Mouse (Mus musculus) hindbrain, embryonic 11.5 days (tissue): ENCODE results near the gene Ntrk3. TPM values are rescaled to one million over a fixed set of nuclear protein-coding genes. Genes with fewer than 3 reads are reported as not detected.

ENCODE experiments used
- ATAC-seq: fragments of 200-750 bp; cut with Nextera tagmentation; 2 replicates; pipeline ENCODE4 v1.8.0; 2017; ENCODE audit warnings: mild to moderate bottlenecking, moderate TSS enrichment, moderate library complexity; ENCODE audit not compliant: low FRiP score
- DNase-seq: peaks from one replicate; pipeline ENCODE4 v3.0.0-alpha.2; 2015; ENCODE audit warnings: low spot score
- H3K27ac ChIP-seq: fragments of 300-500 bp; sonication (generic); 2 replicates; pipeline ENCODE4 v1.5.1; 2014; ENCODE audit warnings: mild to moderate bottlenecking, low read depth, low read length
- H3K27me3 ChIP-seq: fragments of 300-500 bp; sonication (generic); 2 replicates; pipeline ENCODE4 v1.6.1; 2014; ENCODE audit warnings: mild to moderate bottlenecking, low read length, moderate library complexity, mixed read lengths; ENCODE audit not compliant: control insufficient read depth, insufficient read depth
- H3K36me3 ChIP-seq: fragments of 300-500 bp; sonication (generic); 2 replicates; pipeline ENCODE4 v1.6.1; 2014; ENCODE audit warnings: mild to moderate bottlenecking, low read length, moderate library complexity, mixed read lengths; ENCODE audit not compliant: control insufficient read depth, insufficient read depth
- H3K4me1 ChIP-seq: fragments of 300-500 bp; sonication (generic); replicated peaks from 2 replicates; pipeline ENCODE4 v1.6.1; 2014; ENCODE audit warnings: low read length, mixed read lengths; ENCODE audit not compliant: control insufficient read depth, insufficient read depth
- H3K4me2 ChIP-seq: fragments of 300-500 bp; sonication (generic); replicated peaks from 2 replicates; pipeline ENCODE4 v1.6.1; 2014; ENCODE audit warnings: mild to moderate bottlenecking, low read depth, low read length
- H3K4me3 ChIP-seq: fragments of 300-500 bp; sonication (generic); 2 replicates; pipeline ENCODE4 v1.5.1; 2014; ENCODE audit warnings: low read depth, low read length
- H3K9ac ChIP-seq: fragments of 300-500 bp; sonication (generic); 2 replicates; pipeline ENCODE4 v1.6.1; 2014; ENCODE audit warnings: low read depth, low read length
- H3K9me3 ChIP-seq: fragments of 300-500 bp; sonication (generic); 2 replicates; pipeline ENCODE4 v1.6.1; 2016; ENCODE audit warnings: low read length; ENCODE audit not compliant: control insufficient read depth
- WGBS: fragments of 180-500 bp; shearing (Covaris S2); extraction: QIAGEN DNeasy Blood & Tissue Kit; methylation state at CpG from one replicate; pipeline ENCODE4 v1.1.7; 2014; 5-methylcytosine and 5-hydroxymethylcytosine counted together
- polyA plus RNA-seq: library from polyadenylated mRNA; unstranded; fragments of >200 nt; fragmentation: Nextera tagmentation; extraction: Ambion mirVana; gene quantifications from 2 replicates; pipeline ENCODE4 v1.2.1, GENCODE M21; 2014

Gene Ntrk3
- polyA plus RNA-seq, 1 experiment from 2014 or later: 8.0 TPM

DNA sequence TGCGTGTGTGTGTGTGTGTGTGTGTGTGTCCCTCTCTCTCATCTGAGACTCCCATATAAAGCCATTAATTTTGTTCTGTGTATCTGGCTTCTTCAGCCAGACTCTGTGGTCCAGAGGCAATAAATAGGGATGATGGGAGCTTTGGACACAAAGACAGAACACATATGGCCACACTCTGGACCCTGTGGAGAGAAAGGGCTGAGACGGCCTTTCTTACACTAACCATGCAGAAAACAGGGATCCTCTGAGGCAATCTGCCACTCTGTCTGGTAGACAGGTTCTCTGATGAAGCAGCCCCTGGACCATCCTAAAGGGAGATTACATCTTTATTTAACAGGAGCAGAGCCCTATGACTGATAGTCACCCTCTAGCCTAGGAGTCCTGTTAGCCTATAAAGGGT lies 253.5 kb downstream of the Ntrk3 start:
- no peaks in the 10 kb centered on the region for H3K27me3 ChIP-seq
- H3K9me3 ChIP-seq: no peaks in the 10 kb centered on the region
- H3K4me1 ChIP-seq: no peaks in the 10 kb centered on the region
- no peaks in the 10 kb centered on the region for H3K36me3 ChIP-seq
- H3K4me3 ChIP-seq: no peak overlapping the region
- no peak overlapping the region for H3K9ac ChIP-seq
- DNase-seq (no peak), ATAC-seq (no peak)
- H3K27ac ChIP-seq: no peak overlapping the region
- 88% methylated on average over 2 of the region's 2 CpGs for WGBS
- no peak overlapping the region for H3K4me2 ChIP-seq

DNA sequence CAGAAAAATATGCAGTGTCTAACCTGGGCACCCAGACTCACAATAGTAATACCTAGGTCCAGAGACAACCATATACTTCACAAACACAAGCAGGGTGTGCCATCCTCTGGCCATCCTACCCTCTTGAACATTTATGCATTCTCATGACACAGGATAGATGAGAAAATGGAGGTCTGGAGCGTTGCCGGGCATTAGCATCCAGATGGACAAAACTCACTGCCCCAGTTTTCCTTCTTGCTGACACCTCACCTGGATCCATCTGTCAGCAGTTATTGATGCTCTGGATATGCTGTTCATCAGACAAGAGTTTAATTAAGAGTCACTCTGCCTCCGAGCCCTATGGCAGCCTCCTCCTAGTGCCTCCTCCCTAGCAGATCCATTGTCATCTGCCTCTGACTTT lies 254.1 kb downstream of the Ntrk3 start:
- Histone ChIP-seq H3K9ac (no peak overlapping the region), H3K27me3 (no peaks in the 10 kb centered on the region), H3K4me1 (no peaks in the 10 kb centered on the region), H3K36me3 (no peaks in the 10 kb centered on the region), H3K27ac (no peak overlapping the region), H3K4me3 (no peak overlapping the region), H3K4me2 (no peak overlapping the region), H3K9me3 (no peaks in the 10 kb centered on the region)
- DNase-seq: no peak
- ATAC-seq: no peak
- WGBS: 87% methylated on average over 3 of the region's 3 CpGs

GRCm38 (mm10) chr7:78483061-78483460 lies 254.8 kb downstream of the Ntrk3 start:
- Histone ChIP-seq H3K27ac (no peak overlapping the region), H3K4me2 (no peak overlapping the region), H3K9me3 (no peaks in the 10 kb centered on the region), H3K4me1 (no peaks in the 10 kb centered on the region), H3K9ac (no peak overlapping the region), H3K36me3 (no peaks in the 10 kb centered on the region), H3K4me3 (no peak overlapping the region), H3K27me3 (no peaks in the 10 kb centered on the region)
- 84% methylated on average over 2 of the region's 2 CpGs for WGBS
- ATAC-seq (no peak), DNase-seq (no peak)

GRCm38 (mm10) chr7:78478881-78479280 lies 258.9 kb downstream of the Ntrk3 start:
- ATAC-seq (no peak), DNase-seq (no peak)
- Histone ChIP-seq H3K27ac (no peak overlapping the region), H3K9ac (no peak overlapping the region), H3K4me2 (no peak overlapping the region), H3K4me1 (no peaks in the 10 kb centered on the region), H3K9me3 (no peaks in the 10 kb centered on the region), H3K4me3 (no peak overlapping the region), H3K27me3 (no peaks in the 10 kb centered on the region), H3K36me3 (no peaks in the 10 kb centered on the region)
- 93% methylated on average over 2 of the region's 2 CpGs for WGBS

- no peak overlapping the region for H3K9ac ChIP-seq
- ATAC-seq: peak; percentile 54; the same call in 1 of the 2 replicates
- H3K27ac ChIP-seq: no peak overlapping the region
- no peaks in the 10 kb centered on the region for H3K9me3 ChIP-seq
- no peaks in the 10 kb centered on the region for H3K27me3 ChIP-seq
- no peak overlapping the region for H3K4me3 ChIP-seq
- no peaks in the 10 kb centered on the region for H3K36me3 ChIP-seq
- DNase-seq: peak; percentile 46
- 81% methylated on average over 4 of the region's 4 CpGs for WGBS
- no peak overlapping the region for H3K4me2 ChIP-seq
- no peaks in the 10 kb centered on the region for H3K4me1 ChIP-seq
Measured at GRCm38 (mm10) chr7:78471755-78472154, 266.1 kb downstream of the Ntrk3 start.

DNA sequence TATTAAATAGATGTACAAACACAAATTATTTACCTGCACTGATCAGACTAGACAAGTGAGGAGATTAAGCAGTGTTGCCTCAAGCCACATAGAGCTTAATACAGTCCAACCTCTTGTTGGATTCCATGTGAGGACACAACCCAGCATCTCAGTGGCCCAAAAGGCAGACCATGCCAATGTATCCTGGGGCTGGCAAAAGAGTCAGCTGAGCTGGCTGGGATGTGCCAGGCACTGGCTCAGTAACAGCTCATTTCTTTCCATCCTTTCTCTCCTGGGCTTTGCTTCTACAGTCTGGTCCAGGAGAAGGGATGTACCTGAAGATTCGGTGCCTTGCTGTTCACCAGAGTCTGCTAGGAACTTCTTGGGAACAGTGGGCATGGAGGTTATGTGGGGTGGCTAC lies 266.5 kb downstream of the Ntrk3 start:
- Histone ChIP-seq H3K4me1 (no peaks in the 10 kb centered on the region), H3K27me3 (no peaks in the 10 kb centered on the region), H3K4me3 (no peak overlapping the region), H3K27ac (no peak overlapping the region), H3K36me3 (no peaks in the 10 kb centered on the region), H3K9me3 (no peaks in the 10 kb centered on the region), H3K4me2 (no peak overlapping the region), H3K9ac (no peak overlapping the region)
- no peak for ATAC-seq
- WGBS: 82% methylated on average over 1 of the region's 1 CpGs
- DNase-seq: no peak

DNA sequence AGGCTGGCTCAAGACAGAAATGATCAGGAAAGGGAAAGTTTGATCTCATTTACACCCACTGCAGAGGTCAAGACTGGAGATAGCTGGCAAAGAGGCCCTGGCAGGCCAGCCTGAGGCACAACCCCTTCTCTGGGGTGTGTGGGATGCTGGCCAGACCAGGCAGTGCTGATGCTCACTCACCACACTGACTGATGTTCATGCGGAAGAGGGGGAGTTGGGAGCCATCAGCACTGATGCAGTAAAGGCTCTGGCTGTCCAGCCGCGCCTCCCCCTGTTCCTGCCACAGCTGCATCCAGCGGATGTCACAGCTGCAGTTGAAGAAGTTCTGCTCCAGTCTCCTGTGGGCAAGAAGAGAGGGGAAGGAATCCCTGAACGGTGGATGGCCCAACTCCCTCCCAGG lies 275.2 kb downstream of the Ntrk3 start:
- Histone ChIP-seq H3K9ac (no peak overlapping the region), H3K4me2 (no peak overlapping the region), H3K27ac (no peak overlapping the region), H3K9me3 (no peaks in the 10 kb centered on the region), H3K4me3 (no peak overlapping the region), H3K36me3 (no peaks in the 10 kb centered on the region), H3K4me1 (no peaks in the 10 kb centered on the region), H3K27me3 (no peaks in the 10 kb centered on the region)
- ATAC-seq: no peak
- DNase-seq: no peak
- WGBS: 73% methylated on average over 5 of the region's 5 CpGs

- Histone ChIP-seq H3K4me3 (no peak overlapping the region), H3K4me1 (no peaks in the 10 kb centered on the region), H3K36me3 (no peaks in the 10 kb centered on the region), H3K9me3 (no peaks in the 10 kb centered on the region), H3K9ac (no peak overlapping the region), H3K4me2 (no peak overlapping the region), H3K27me3 (no peaks in the 10 kb centered on the region), H3K27ac (no peak overlapping the region)
- no peak for DNase-seq
- ATAC-seq: no peak
- WGBS: 82% methylated on average over 1 of the region's 1 CpGs
Measured at GRCm38 (mm10) chr7:78459021-78459420, 278.8 kb downstream of the Ntrk3 start.

DNA sequence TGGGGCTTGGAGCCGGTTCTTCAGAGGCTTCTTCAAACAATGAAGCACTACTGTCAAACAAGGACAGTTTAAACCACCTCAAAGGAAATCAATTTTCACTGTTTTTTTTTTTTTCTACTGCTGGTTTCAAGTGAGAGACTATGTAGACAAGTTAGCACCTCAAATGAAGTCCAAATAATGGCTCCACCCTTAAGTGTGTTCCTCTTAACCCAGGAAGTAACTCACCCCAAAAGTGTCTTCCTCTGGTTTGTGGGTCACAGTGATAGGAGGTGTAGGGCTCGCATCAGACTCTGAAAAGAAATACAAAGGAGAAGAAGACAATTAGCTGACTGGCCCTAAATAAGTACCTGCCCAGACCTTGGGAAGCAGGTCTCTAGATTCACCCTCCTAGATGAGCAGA lies 286.1 kb downstream of the Ntrk3 start:
- no peak overlapping the region for H3K4me3 ChIP-seq
- no peaks in the 10 kb centered on the region for H3K9me3 ChIP-seq
- no peak for DNase-seq
- H3K36me3 ChIP-seq: no peaks in the 10 kb centered on the region
- no peaks in the 10 kb centered on the region for H3K27me3 ChIP-seq
- H3K4me2 ChIP-seq: no peak overlapping the region
- 91% methylated on average over 2 of the region's 2 CpGs for WGBS
- H3K4me1 ChIP-seq: no peaks in the 10 kb centered on the region
- no peak overlapping the region for H3K9ac ChIP-seq
- ATAC-seq: no peak
- no peak overlapping the region for H3K27ac ChIP-seq
